In genomic region chr13:28793166-28793935, GRCm38 (mm10) we compare ENCODE assay signal across 10 mouse cellular contexts.
A peak's percentile ranks its signal among the peaks of the same experiment; 100 is the strongest.
DNase-seq lines count a peak whose midpoint lies in the region; ATAC-seq and TF ChIP-seq lines count a peak whose summit lies in the region.
"Had no signal": no experiment of that assay in that cellular context is flagged by ENCODE, and none has a peak within 500 bp of the region (broad histone marks: within the 10 kb centered on the region; RNA-seq: fewer than 3 reads in every experiment).

No protein-coding gene starts in this region.

- H3K27me3 ChIP-seq in lung, embryonic 14.5 days (ENCODE audit: insufficient read depth, low read length): no peaks in the 10 kb centered on the region
- no peaks in the 10 kb centered on the region for H3K27me3 ChIP-seq in lung, postnatal 0 days (replicated peaks; ENCODE audit: insufficient read depth, low read length)
- H3K27me3 ChIP-seq in hindbrain, embryonic 12.5 days: no peaks in the 10 kb centered on the region
- H3K27me3 ChIP-seq in midbrain, embryonic 14.5 days (ENCODE audit: control insufficient read depth, insufficient read depth, low read length): no peaks in the 10 kb centered on the region

- peaks cover 13% of the 10 kb centered on the region for H3K4me1 ChIP-seq in lung, embryonic 14.5 days (ENCODE audit: insufficient read depth)
- no peaks in the 10 kb centered on the region for H3K4me1 ChIP-seq in lung, postnatal 0 days (ENCODE audit: insufficient read depth, low read depth, low read length)
- H3K4me1 ChIP-seq in hindbrain, embryonic 12.5 days: peaks cover 65% of the 10 kb centered on the region
- peaks cover 55% of the 10 kb centered on the region for H3K4me1 ChIP-seq in midbrain, embryonic 14.5 days (ENCODE audit: control insufficient read depth, insufficient read depth, low read length)

- no peak overlapping the region for H3K9ac ChIP-seq in lung, embryonic 14.5 days
- no peak overlapping the region for H3K9ac ChIP-seq in lung, postnatal 0 days (replicated peaks; ENCODE audit: low read depth)
- H3K9ac ChIP-seq in hindbrain, embryonic 12.5 days: peak overlapping the region; percentile 27; the same call in 1 of the 2 replicates
- H3K9ac ChIP-seq in midbrain, embryonic 14.5 days (replicated peaks; ENCODE audit: low read length): no peak overlapping the region; the same call in 1 of the 2 replicates
- H3K9ac ChIP-seq: liver, embryonic 14.5 days had no signal

- peak; percentile 38 for DNase-seq in lung, embryonic 14.5 days
- DNase-seq in lung, postnatal 0 days (ENCODE audit: low spot score): no peak
- peak; percentile 50 for DNase-seq in midbrain, embryonic 14.5 days
- DNase-seq in gastrocnemius, postnatal 10 days: no peak
- DNase-seq in urinary bladder, adult 18-20 months (ENCODE audit: low spot score in 2 of 2): no peak
- DNase-seq in frontal cortex, postnatal 25 days (ENCODE audit: low spot score in 2 of 2): no peak
- DNase-seq in adrenal gland, postnatal 10 days: no peak
- DNase-seq: layer of hippocampus, adult 9-11 months had no signal

- H3K4me2 ChIP-seq in lung, embryonic 14.5 days: no peak overlapping the region
- no peak overlapping the region for H3K4me2 ChIP-seq in lung, postnatal 0 days (replicated peaks; ENCODE audit: low read depth, low read length)
- peak overlapping the region; percentile 17; the same call in 1 of the 2 replicates for H3K4me2 ChIP-seq in hindbrain, embryonic 12.5 days (replicated peaks)
- H3K4me2 ChIP-seq in midbrain, embryonic 14.5 days (ENCODE audit: low read length): 0 out of 2 replicates have a peak overlapping the region, but pooled peaks have one; percentile 1

- H3K9me3 ChIP-seq in lung, embryonic 14.5 days (ENCODE audit: low read depth, low read length): no peaks in the 10 kb centered on the region
- no peaks in the 10 kb centered on the region for H3K9me3 ChIP-seq in lung, postnatal 0 days (ENCODE audit: low read length)
- no peaks in the 10 kb centered on the region for H3K9me3 ChIP-seq in hindbrain, embryonic 12.5 days (replicated peaks)
- H3K9me3 ChIP-seq in midbrain, embryonic 14.5 days (ENCODE audit: control insufficient read depth, low read length): no peaks in the 10 kb centered on the region

- H3K4me3 ChIP-seq in lung, embryonic 14.5 days (ENCODE audit: low read depth, low read length): no peak overlapping the region
- H3K4me3 ChIP-seq in lung, postnatal 0 days (ENCODE audit: low read depth, low read length): no peak overlapping the region
- H3K4me3 ChIP-seq in hindbrain, embryonic 12.5 days: no peak overlapping the region
- no peak overlapping the region for H3K4me3 ChIP-seq in midbrain, embryonic 14.5 days (replicated peaks; ENCODE audit: low read depth, low read length)

- peak overlapping the region; percentile 9; the same call in 1 of the 2 replicates for H3K27ac ChIP-seq in lung, embryonic 14.5 days (ENCODE audit: low read depth)
- no peak overlapping the region for H3K27ac ChIP-seq in lung, postnatal 0 days (ENCODE audit: low read length)
- peak overlapping the region; percentile 87 for H3K27ac ChIP-seq in hindbrain, embryonic 12.5 days
- peak overlapping the region; percentile 58 for H3K27ac ChIP-seq in midbrain, embryonic 14.5 days (replicated peaks; ENCODE audit: low read depth, low read length)
- H3K27ac ChIP-seq: liver, embryonic 14.5 days had no signal

- WGBS in lung, embryonic 14.5 days: 22% methylated on average over 5 of the region's 5 CpGs
- WGBS in lung, postnatal 0 days: 47% methylated on average over 5 of the region's 5 CpGs
- WGBS in hindbrain, embryonic 12.5 days: 9% methylated on average over 5 of the region's 5 CpGs
- 16% methylated on average over 5 of the region's 5 CpGs for WGBS in midbrain, embryonic 14.5 days

- ATAC-seq in lung, embryonic 14.5 days (ENCODE audit: insufficient read depth): no peak
- ATAC-seq in lung, postnatal 0 days: no peak
- 0 out of 2 replicates have a peak, but pooled peaks have one; percentile 23 for ATAC-seq in hindbrain, embryonic 12.5 days (ENCODE audit: low FRiP score)
- ATAC-seq in midbrain, embryonic 14.5 days (ENCODE audit: low FRiP score, low TSS enrichment): no peak; the same call in 1 of the 2 replicates

- H3K36me3 ChIP-seq in lung, embryonic 14.5 days (ENCODE audit: insufficient read depth): no peaks in the 10 kb centered on the region
- no peaks in the 10 kb centered on the region for H3K36me3 ChIP-seq in lung, postnatal 0 days (ENCODE audit: insufficient read depth, low read length)
- no peaks in the 10 kb centered on the region for H3K36me3 ChIP-seq in hindbrain, embryonic 12.5 days
- no peaks in the 10 kb centered on the region for H3K36me3 ChIP-seq in midbrain, embryonic 14.5 days (ENCODE audit: control insufficient read depth, insufficient read depth, low read length)

- TF ChIP-seq EP300 in lung, postnatal 0 days (IDR thresholded peaks at IDR 0.05): no peak

- no peak for TF ChIP-seq CTCF in lung, embryonic 14.5 days (IDR thresholded peaks at IDR 0.05; ENCODE audit: low read depth)
- TF ChIP-seq CTCF in lung, postnatal 0 days (IDR thresholded peaks at IDR 0.05): no peak

Comparison
In these comparisons a context has a peak if more than half of its experiments do, and no peak if none do; other contexts are left out.
1. DNase-seq: peak in lung, embryonic 14.5 days (single experiment) and midbrain, embryonic 14.5 days (single experiment); none in lung, postnatal 0 days (single experiment), gastrocnemius, postnatal 10 days (single experiment), urinary bladder, adult 18-20 months (0 of 2), frontal cortex, postnatal 25 days (0 of 2) and adrenal gland, postnatal 10 days (single experiment).
2. H3K4me2 ChIP-seq: peak in hindbrain, embryonic 12.5 days (single experiment) and midbrain, embryonic 14.5 days (single experiment); none in lung, embryonic 14.5 days (single experiment) and lung, postnatal 0 days (single experiment).